Mouse (Mus musculus) myocyte (in vitro differentiated cells): ENCODE results near the gene Sit1.

Experiments used
- CEBPB ChIP-seq: IDR thresholded peaks from 2 replicates; pipeline ENCODE4 v1.6.1; 2011; ENCODE audit warnings: mild to moderate bottlenecking, moderate library complexity; ENCODE audit not compliant: poor library complexity, insufficient read depth, severe bottlenecking
- E2F4 ChIP-seq: IDR thresholded peaks from one replicate; pipeline ENCODE4 v1.6.1; 2011; ENCODE audit warnings: mild to moderate bottlenecking, control low read depth, moderate library complexity; ENCODE audit not compliant: insufficient read depth
- MAX ChIP-seq: IDR thresholded peaks from one replicate; pipeline ENCODE4 v1.6.1; 2011; ENCODE audit warnings: low read depth, mild to moderate bottlenecking, control low read depth
- MYOD1 ChIP-seq, 3 experiments: IDR thresholded peaks; one replicate each; pipeline ENCODE4 v1.6.1; 2011; ENCODE audit warnings: control low read depth in 2 of 3, low read depth in 2 of 3, mild to moderate bottlenecking in 2 of 3, moderate library complexity in 1 of 3; ENCODE audit not compliant: insufficient read length in 2 of 3, control insufficient read depth in 1 of 3
- POLR2A ChIP-seq: IDR thresholded peaks from one replicate; pipeline ENCODE4 v1.6.1; 2011; ENCODE audit warnings: low read depth, mild to moderate bottlenecking, control low read depth, moderate library complexity; ENCODE audit not compliant: insufficient read length
- TCF12 ChIP-seq: IDR thresholded peaks from one replicate; pipeline ENCODE4 v1.6.1; 2011; ENCODE audit warnings: mild to moderate bottlenecking, control low read depth; ENCODE audit not compliant: poor library complexity, insufficient read depth, severe bottlenecking
- USF1 ChIP-seq: IDR thresholded peaks from one replicate; pipeline ENCODE4 v1.6.1; 2011; ENCODE audit warnings: low read depth, mild to moderate bottlenecking, control low read depth, moderate library complexity

GRCm38 (mm10) chr4:43512653-43513052, 29.1 kb upstream of the Sit1 start:
- peak; percentile 69 for TF ChIP-seq POLR2A
- no peak for TF ChIP-seq TCF12
- no peak for TF ChIP-seq MAX
- TF ChIP-seq E2F4 = no peak
- TF ChIP-seq CEBPB = no peak
- TF ChIP-seq USF1 = no peak
- TF ChIP-seq MYOD1 (IDR thresholded peaks at IDR 0.05; ENCODE audit: control insufficient read depth in 1 of 3, insufficient read length in 2 of 3, low read depth in 2 of 3) = peak in 2 of 3 experiments; percentile 32 to 40
